Mouse (Mus musculus): ENCODE measurements around the gene Mcf2l.

DNA sequence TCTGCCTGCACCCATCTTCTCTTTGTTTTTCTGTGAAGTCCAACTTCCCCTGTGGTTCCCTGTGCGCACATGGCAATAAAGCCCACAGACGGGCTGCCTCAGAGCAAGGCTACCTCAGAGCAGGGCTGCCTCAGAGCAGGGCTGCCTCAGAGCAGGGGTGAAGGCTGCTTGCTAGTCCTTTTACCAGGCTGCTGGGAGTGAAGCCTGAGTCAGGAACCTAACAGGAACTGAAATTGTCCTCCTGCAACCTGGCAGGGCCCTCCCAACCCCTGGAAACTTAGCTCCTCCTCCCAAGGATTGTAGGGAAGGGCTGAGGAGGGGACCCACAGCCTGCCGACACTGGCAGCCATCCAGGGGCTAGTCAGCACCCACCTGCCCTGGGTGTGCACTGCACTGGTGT is 60.2 kb downstream of the Mcf2l start:
- TF ChIP-seq CHD2 (IDR thresholded peaks at IDR 0.05; ENCODE audit: low read depth, low read length) = no peak
- no peak for TF ChIP-seq MAFK (IDR thresholded peaks at IDR 0.05; ENCODE audit: insufficient read depth, low read depth, low read length)
